Mouse (Mus musculus): ENCODE data around the gene Gm13290.
"Not testable (repeated sequence)": the region's sequence is repeated elsewhere in the genome, so short reads cannot be mapped to it uniquely, and the experiment has no call there.

DNA sequence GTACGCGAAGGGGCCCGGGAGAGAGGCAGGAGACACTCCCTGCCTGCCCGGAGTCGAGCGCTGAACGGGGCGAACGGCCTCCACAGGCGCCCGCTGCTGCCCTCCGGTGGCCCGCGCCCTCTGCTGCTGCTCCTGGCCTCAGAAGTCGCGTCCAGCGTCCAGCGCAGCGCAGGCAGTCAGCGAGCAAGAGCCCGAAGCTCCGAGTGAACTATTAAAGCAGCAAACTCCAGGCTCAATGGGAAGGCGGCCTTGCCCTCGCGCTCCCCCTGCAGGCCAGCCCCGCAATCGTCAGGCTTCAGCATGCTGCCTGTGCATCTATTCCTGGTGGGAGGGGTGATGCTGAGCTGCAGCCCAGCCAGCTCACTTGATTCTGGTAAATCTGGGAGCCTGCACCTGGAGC is 11.8 kb downstream of the Gm13290 start, which contains the start of gene Gm13276:
- not testable (repeated sequence) for TF ChIP-seq POLR2A (IDR thresholded peaks at IDR 0.05; ENCODE audit: insufficient read depth, low read depth, low read length); CTCF (IDR thresholded peaks at IDR 0.05); EP300 (IDR thresholded peaks at IDR 0.05; ENCODE audit: insufficient read depth, low read depth, low read length)
